Mouse (Mus musculus) G1E (cell line): ENCODE measurements around the gene Pex14.

Experiments used
- CTCF ChIP-seq: IDR thresholded peaks from 2 replicates; pipeline ENCODE4 v1.5.1; 2012; ENCODE audit warnings: low read depth, low read length, inconsistent platforms, mixed read lengths
- GATA1 ChIP-seq: IDR thresholded peaks from 2 replicates; pipeline ENCODE4 v1.6.1; 2012; ENCODE audit warnings: borderline replicate concordance, low read length, inconsistent platforms, mixed read lengths
- GATA2 ChIP-seq: IDR thresholded peaks from 2 replicates; pipeline ENCODE4 v1.6.1; 2012; ENCODE audit warnings: low read depth, low read length, inconsistent platforms, borderline replicate concordance
- POLR2AphosphoS5 ChIP-seq: IDR thresholded peaks from 2 replicates; pipeline ENCODE4 v1.6.1; 2012; ENCODE audit warnings: low read depth, low read length, inconsistent platforms; ENCODE audit not compliant: insufficient replicate concordance
- TAL1 ChIP-seq: conservative IDR thresholded peaks from 2 replicates; pipeline ENCODE4 v1.6.1; 2012; ENCODE audit warnings: low read depth, low read length, inconsistent platforms, mixed read lengths

DNA sequence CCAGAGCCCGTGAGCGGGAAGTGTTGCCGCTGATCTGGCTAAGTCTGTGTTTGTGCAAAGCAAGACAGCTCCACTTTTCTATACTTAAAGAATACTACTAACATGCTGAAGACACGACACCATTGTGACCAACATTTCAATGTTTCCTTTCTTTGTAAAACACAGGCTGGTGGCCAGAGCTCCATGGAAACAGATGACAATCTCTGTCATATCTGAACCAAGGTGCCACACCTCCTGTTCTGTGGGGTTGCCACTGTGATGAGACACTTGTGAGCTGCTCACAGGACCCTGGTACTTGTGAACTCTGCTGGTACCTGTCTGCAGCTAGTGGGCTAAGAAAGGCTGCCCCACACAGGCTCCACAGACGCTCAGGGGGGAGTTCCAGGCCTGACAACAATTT lies 130.8 kb downstream of the Pex14 start:
- TF ChIP-seq CTCF (no peak), POLR2AphosphoS5 (no peak), GATA2 (no peak), GATA1 (no peak), TAL1 (no peak)
